Mouse (Mus musculus): ENCODE measurements around the gene Pi4k2a.

Pi4k2a gene

GRCm38 (mm10) chr19:42089748-42090595 is at the start of gene Pi4k2a:
TSS of gene Pi4k2a (plus strand) at chr19:42090470.
- DNase-seq (ENCODE audit: low spot score in 2 of 2) = peak; percentile 99

- DNase-seq (ENCODE audit: low spot score in 2 of 2) = no peak
Observed at GRCm38 (mm10) chr19:42043988-42044387, 46.3 kb upstream of the Pi4k2a start.

GRCm38 (mm10) chr19:42045269-42046102 is 44.8 kb upstream of the Pi4k2a start, which contains the start of gene Hoga1:
TSS of gene Hoga1 (plus strand) at chr19:42045610.
- peak; percentile 54 to 64 for DNase-seq (ENCODE audit: low spot score in 2 of 2)

- no peak for DNase-seq (ENCODE audit: low spot score in 2 of 2)
Observed at GRCm38 (mm10) chr19:42050251-42050650, 40.0 kb upstream of the Pi4k2a start.

- DNase-seq (ENCODE audit: low spot score in 2 of 2) = no peak
Observed at GRCm38 (mm10) chr19:42051351-42051750, 38.9 kb upstream of the Pi4k2a start.

GRCm38 (mm10) chr19:42051948-42052347 is 38.3 kb upstream of the Pi4k2a start, which contains the start of gene 4933411K16Rik:
TSS of gene 4933411K16Rik (plus strand) at chr19:42052248.
- no peak for DNase-seq (ENCODE audit: low spot score in 2 of 2)

GRCm38 (mm10) chr19:42054255-42054654 is 36.0 kb upstream of the Pi4k2a start:
- DNase-seq (ENCODE audit: low spot score in 2 of 2) = no peak

GRCm38 (mm10) chr19:42055881-42056280 is 34.4 kb upstream of the Pi4k2a start:
- no peak for DNase-seq (ENCODE audit: low spot score in 2 of 2)

GRCm38 (mm10) chr19:42056719-42057409 is 33.4 kb upstream of the Pi4k2a start:
- DNase-seq (ENCODE audit: low spot score in 2 of 2) = no peak

- no peak for DNase-seq (ENCODE audit: low spot score in 2 of 2)
Observed at GRCm38 (mm10) chr19:42058426-42058825, 31.8 kb upstream of the Pi4k2a start.

GRCm38 (mm10) chr19:42061443-42061842 is 28.8 kb upstream of the Pi4k2a start:
- no peak for DNase-seq (ENCODE audit: low spot score in 2 of 2)

GRCm38 (mm10) chr19:42068441-42069240 is 21.6 kb upstream of the Pi4k2a start:
- no peak for DNase-seq (ENCODE audit: low spot score in 2 of 2)

GRCm38 (mm10) chr19:42069241-42069525 is 21.1 kb upstream of the Pi4k2a start:
- DNase-seq (ENCODE audit: low spot score in 2 of 2) = no peak

GRCm38 (mm10) chr19:42071221-42071620 is 19.0 kb upstream of the Pi4k2a start:
- DNase-seq (ENCODE audit: low spot score in 2 of 2) = no peak

- no peak for DNase-seq (ENCODE audit: low spot score in 2 of 2)
Observed at GRCm38 (mm10) chr19:42071886-42072608, 18.2 kb upstream of the Pi4k2a start.

GRCm38 (mm10) chr19:42072802-42073201 is 17.5 kb upstream of the Pi4k2a start:
- no peak for DNase-seq (ENCODE audit: low spot score in 2 of 2)

GRCm38 (mm10) chr19:42075051-42075450 is 15.2 kb upstream of the Pi4k2a start:
- DNase-seq (ENCODE audit: low spot score in 2 of 2) = no peak

- no peak for DNase-seq (ENCODE audit: low spot score in 2 of 2)
Observed at GRCm38 (mm10) chr19:42075992-42076391, 14.3 kb upstream of the Pi4k2a start.

GRCm38 (mm10) chr19:42078566-42078965 is 11.7 kb upstream of the Pi4k2a start:
- no peak for DNase-seq (ENCODE audit: low spot score in 2 of 2)

- DNase-seq (ENCODE audit: low spot score in 2 of 2) = no peak
Observed at GRCm38 (mm10) chr19:42079006-42079405, 11.3 kb upstream of the Pi4k2a start.

- DNase-seq (ENCODE audit: low spot score in 2 of 2) = no peak
Observed at GRCm38 (mm10) chr19:42079950-42080349, 10.3 kb upstream of the Pi4k2a start.
